Comparison of ENCODE assay signal across 7 mouse cellular contexts in the genomic region with DNA sequence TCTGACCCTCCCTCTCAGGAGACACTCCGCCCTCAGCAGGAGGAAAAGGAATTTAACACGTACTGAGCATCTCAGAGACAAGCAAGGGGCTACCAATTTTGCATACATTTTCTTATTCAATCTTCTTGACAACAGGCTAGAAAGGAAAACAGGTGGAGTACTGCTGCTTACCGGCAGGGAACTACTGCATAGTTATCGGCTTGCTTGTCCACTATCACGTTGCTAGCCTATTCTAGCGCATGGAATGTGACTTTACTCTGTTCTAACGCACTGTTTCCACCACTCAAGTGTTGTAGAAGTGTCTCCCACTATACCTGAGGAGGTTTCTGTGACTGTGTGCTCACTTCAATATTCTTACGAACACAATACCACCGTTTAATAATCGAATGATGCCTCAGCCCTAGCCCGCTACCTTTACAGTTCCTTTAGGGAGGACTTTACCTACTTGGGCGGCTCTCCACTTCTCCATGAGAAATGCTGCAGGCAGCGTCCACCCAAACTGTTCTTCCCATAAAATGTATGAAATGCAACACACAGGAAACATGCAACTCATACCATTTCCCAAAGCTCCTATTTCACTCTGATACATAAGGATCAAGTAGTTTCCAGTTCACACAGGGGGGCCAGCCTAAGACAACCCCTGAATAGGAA. TPM values are rescaled to one million over a fixed set of nuclear protein-coding genes. Genes with fewer than 3 reads are reported as not detected.
DNase-seq lines count a peak whose midpoint lies in the region; ATAC-seq and TF ChIP-seq lines count a peak whose summit lies in the region.

No protein-coding gene starts in this region.

- H3K9me3 ChIP-seq in heart, embryonic 15.5 days (replicated peaks) = 0 out of 2 replicates have a peak, but pooled peaks cover 3% of the 10 kb centered on the region

- peak overlapping the region; percentile 99 for H3K9ac ChIP-seq in heart, embryonic 15.5 days

- peaks cover 60% of the 10 kb centered on the region for H3K79me2 ChIP-seq in C2C12 (ENCODE audit: control insufficient read depth, insufficient read depth)

- peaks cover 31% of the 10 kb centered on the region for H3K36me3 ChIP-seq in C2C12 (ENCODE audit: control insufficient read depth, insufficient read depth)
- peaks cover 12% of the 10 kb centered on the region for H3K36me3 ChIP-seq in heart, embryonic 15.5 days
- H3K36me3 ChIP-seq in splenic B cell, adult 2 months (ENCODE audit: control insufficient read depth, insufficient read depth, low read length, poor library complexity, severe bottlenecking) = no peaks in the 10 kb centered on the region

- H3K4me1 ChIP-seq in heart, embryonic 15.5 days (replicated peaks) = peaks cover 12% of the 10 kb centered on the region

- DNase-seq in Muller cell, postnatal 12 days (ENCODE audit: inconsistent ontology term) = peak; percentile 56
- DNase-seq in embryo, embryonic 11.5 days (ENCODE audit: low read depth, low spot score) = peak; percentile 9
- peak; percentile 24 for DNase-seq in kidney, postnatal 10 days
- peak; percentile 49 for DNase-seq in lung, postnatal 36 days
- DNase-seq in splenic B cell, adult 2 months (ENCODE audit: low read depth, low spot score) = peak; percentile 38

- peaks cover 53% of the 10 kb centered on the region for H3K79me3 ChIP-seq in C2C12 (ENCODE audit: low read depth)

- no peak for TF ChIP-seq CTCF in C2C12 (IDR thresholded peaks at IDR 0.05; ENCODE audit: control insufficient read depth, insufficient read depth, insufficient read length)

- H3K27me3 ChIP-seq in C2C12 (ENCODE audit: control insufficient read depth, insufficient read depth, insufficient read length) = no peaks in the 10 kb centered on the region
- no peaks in the 10 kb centered on the region for H3K27me3 ChIP-seq in heart, embryonic 15.5 days
- H3K27me3 ChIP-seq in splenic B cell, adult 2 months (ENCODE audit: control insufficient read depth, insufficient read depth, low read length, poor library complexity, severe bottlenecking) = peaks cover 4% of the 10 kb centered on the region

- H3K27ac ChIP-seq in heart, embryonic 15.5 days = peak overlapping the region; percentile 98

- H3ac ChIP-seq in C2C12 (ENCODE audit: control insufficient read depth, insufficient read length, low read depth) = peak overlapping the region; percentile 99

- WGBS in heart, embryonic 15.5 days = under 1% methylated on average over 13 of the region's 13 CpGs

- no peak for ATAC-seq in heart, embryonic 15.5 days (replicated peaks; ENCODE audit: insufficient number of reproducible peaks, insufficient read depth, low FRiP score, low read depth)

- H3K4me2 ChIP-seq in heart, embryonic 15.5 days = peak overlapping the region; percentile 75

- peak overlapping the region; percentile 80 for H3K4me3 ChIP-seq in C2C12 (ENCODE audit: insufficient read depth, poor library complexity, severe bottlenecking)
- H3K4me3 ChIP-seq in heart, embryonic 15.5 days = peak overlapping the region; percentile 95

TF ChIP-seq in C2C12, 6 proteins besides CTCF, POLR2A, EP300 and RAD21:
- TF ChIP-seq MAX (IDR thresholded peaks at IDR 0.05) = peak; percentile 67
- TF ChIP-seq MYOD1 (IDR thresholded peaks at IDR 0.05; ENCODE audit: control insufficient read depth, insufficient read length, low read depth) = no peak

RNA-seq across cellular contexts. Expression of gene Raph1, which starts 1.5 kb away (rescaled TPM):
- polyA plus RNA-seq in C2C12 (2012; fragmentation: generic; extraction: Trizol) = 9.5 TPM
- 51.7 and 55.1 TPM in 2 replicates for polyA plus RNA-seq in heart, embryonic 15.5 days (2015; fragmentation: Nextera tagmentation; extraction: Ambion mirVana)
